Mouse (Mus musculus) adrenal gland (tissue): ENCODE measurements around the gene Sptbn2.

Experiments used
- intact Hi-C: fragments of 180-260 bp; cut with DNase I; formaldehyde crosslinking; loops from one replicate; pipeline ENCODE4 v1.15.1; 2025

The Sptbn2 gene

DNA sequence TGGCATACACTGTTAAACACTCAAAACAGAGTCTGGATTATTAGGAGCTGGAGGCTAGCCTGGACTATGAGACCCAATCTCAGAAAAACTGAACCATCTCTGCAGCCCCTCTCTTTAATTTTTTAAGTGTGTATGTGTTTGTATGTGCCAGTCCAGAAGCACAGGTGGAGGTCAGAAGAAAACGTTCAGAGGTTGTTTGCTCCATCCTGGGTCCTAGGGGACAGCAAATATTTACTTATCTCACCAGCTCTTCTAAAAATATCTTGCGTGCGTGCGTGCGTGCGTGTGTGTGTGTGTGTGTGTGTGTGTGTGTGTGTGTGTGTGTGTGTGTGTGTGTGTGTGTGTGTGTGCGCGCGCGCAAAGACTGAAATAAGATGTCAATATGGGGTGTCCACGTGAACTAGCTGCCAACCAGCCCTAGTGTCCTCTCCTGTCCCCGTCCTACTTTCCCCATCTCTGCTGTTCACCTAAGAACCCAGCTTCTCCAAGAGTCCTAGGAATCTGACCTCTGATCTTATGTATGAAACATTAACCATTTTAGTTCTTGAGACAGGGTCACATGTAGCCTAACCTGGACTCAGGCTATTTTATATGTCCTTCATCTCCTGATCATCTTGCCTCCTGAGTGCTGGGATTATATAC lies 56.7 kb downstream of the Sptbn2 start:
- intact Hi-C loops = no loop called here

DNA sequence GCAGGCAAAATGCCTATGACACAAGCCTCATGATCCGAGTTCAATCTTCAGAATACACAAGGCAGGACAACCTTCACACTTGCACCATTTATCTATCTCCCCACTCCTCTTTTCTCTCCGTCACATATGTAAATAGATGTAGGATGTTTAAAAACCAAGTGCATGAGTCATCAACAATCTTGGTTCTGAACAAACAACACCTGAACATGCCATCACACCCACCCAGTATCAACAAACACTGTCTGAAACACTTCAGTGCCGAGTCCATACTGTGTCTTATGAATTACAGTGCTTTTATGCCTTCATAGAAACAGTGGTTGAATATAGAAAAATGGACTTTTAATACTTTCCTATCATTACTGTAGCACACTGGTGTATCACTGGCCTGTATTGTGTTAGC lies 61.8 kb downstream of the Sptbn2 start:
- intact Hi-C loops = no loop called here

GRCm38 (mm10) chr19:4782891-4783290 lies 71.9 kb downstream of the Sptbn2 start:
- intact Hi-C loops = no loop called here

DNA sequence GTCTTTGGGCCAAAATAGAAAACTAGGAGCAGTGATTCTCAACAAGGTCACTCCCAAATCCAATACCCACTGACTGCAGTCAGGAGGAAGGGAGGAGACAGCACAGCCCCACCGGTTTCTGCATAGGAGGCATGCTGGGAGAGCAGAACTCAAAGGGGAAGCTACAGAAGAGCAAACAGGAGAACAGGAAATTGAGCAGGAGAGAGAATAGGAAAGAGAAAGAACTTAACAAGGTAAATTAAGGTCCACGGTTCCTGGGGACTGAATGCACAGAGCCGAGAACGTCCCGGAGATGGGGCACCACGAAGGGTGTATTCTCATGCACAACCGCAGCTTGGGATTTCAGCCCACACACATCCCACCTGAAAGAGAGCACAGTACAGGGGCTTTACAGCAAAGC lies 74.2 kb downstream of the Sptbn2 start:
- intact Hi-C loops = no loop called here

DNA sequence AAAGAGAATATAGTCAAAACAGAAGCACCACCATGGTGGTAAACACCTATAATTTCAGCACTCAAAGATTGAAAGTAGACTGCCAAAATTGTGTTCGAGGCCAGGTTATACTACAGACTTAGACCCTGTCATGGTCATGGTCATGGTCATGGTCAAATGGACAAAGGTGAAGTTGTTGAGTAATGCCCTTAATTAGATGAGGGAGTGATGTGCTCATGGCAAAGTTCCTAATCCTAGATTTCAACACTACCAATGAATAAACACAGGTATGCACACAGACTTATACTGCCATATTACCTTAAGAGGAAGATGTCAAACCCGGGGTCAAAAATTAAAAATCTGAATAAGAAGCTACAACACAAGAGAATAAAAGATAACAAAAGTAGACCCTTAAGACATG lies 75.3 kb downstream of the Sptbn2 start:
- intact Hi-C loops = no loop called here

DNA sequence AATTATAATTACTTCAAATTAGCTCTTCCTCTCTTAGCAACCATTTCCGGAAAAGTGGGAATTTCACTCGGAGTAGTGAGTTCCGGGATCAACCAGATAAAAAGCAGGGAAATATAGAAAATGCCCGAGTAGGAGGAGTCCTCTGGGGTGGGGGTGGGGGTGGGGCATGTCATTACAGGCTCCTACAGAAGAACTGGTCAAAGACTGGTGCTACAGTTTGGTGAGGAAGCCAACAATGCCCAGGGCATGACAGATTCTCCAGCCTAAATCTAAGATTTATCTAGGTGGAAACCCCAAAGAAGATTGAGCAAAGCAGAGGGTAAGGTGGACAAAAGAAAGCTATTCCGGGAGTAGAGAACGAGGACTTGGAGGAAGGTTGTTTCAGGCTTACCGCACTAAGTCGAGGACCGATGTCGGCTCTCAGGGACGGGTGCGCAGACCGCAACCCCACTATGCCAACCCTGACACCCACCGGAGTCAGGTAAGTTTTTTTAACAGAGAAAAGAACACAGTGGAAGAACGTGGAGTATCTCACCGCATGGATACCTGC lies 82.4 kb downstream of the Sptbn2 start:
- intact Hi-C loops = no loop called here

GRCm38 (mm10) chr19:4793831-4794422 lies 83.0 kb downstream of the Sptbn2 start, which contains the start of gene Rbm4:
Rbm4 (minus strand) TSS chr19:4793901.
- intact Hi-C loops = no loop called here

GRCm38 (mm10) chr19:4795929-4796328 lies 85.0 kb downstream of the Sptbn2 start:
- intact Hi-C loops = no loop called here

GRCm38 (mm10) chr19:4797846-4798245 lies 86.9 kb downstream of the Sptbn2 start:
- intact Hi-C loops = no loop called here

DNA sequence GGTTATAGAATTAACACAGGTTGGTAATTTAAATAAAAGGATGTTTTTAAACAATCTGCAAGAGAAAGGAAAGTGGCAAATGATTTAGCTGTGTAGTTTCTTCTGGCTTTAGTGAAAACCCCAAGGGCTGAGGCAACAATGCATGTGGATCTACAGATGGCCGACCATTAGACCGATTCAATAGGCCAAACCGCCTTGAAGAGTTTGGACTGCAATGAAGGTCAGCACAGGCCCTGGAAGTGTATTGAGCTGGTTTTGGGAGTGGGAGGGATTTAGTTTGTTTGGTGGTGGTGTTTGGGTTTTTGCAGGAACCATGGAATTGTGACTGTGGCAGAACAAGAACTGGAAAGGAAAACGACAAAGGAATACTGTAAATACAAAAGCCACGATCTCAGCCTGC lies 88.1 kb downstream of the Sptbn2 start:
- intact Hi-C loops = no loop called here
